Mouse (Mus musculus) kidney, adult 2 months (tissue): ENCODE measurements around the gene Bud23. TPM values are rescaled to one million over a fixed set of nuclear protein-coding genes. Genes with fewer than 3 reads are reported as not detected.
A peak's percentile ranks its signal among the peaks of the same experiment; 100 is the strongest.

Experiments
- DNase-seq: peaks from one replicate; pipeline ENCODE4 v3.0.0; 2021
- H3K27ac ChIP-seq: fragments of 200-500 bp; 2 replicates; pipeline ENCODE4 v1.5.1; 2012; ENCODE audit warnings: low read depth, low read length, control low read depth, inconsistent platforms; ENCODE audit not compliant: insufficient read depth
- H3K27me3 ChIP-seq: fragments of 200-500 bp; replicated peaks from 2 replicates; pipeline ENCODE4 v1.6.1; 2012; ENCODE audit warnings: mild to moderate bottlenecking, moderate library complexity, low read length, inconsistent platforms; ENCODE audit not compliant: control insufficient read depth, insufficient read depth
- H3K36me3 ChIP-seq: fragments of 200-500 bp; 2 replicates; pipeline ENCODE4 v1.6.1; 2012; ENCODE audit warnings: mild to moderate bottlenecking, moderate library complexity, low read length, inconsistent platforms; ENCODE audit not compliant: control insufficient read depth, insufficient read depth
- H3K4me1 ChIP-seq: fragments of 200-500 bp; 2 replicates; pipeline ENCODE4 v1.6.1; 2011; ENCODE audit warnings: low read length; ENCODE audit not compliant: control insufficient read depth, insufficient read depth
- H3K4me3 ChIP-seq: fragments of 200-500 bp; 2 replicates; pipeline ENCODE4 v1.5.1; 2011; ENCODE audit warnings: mild to moderate bottlenecking, low read depth, low read length, control low read depth; ENCODE audit not compliant: insufficient read depth
- CTCF ChIP-seq: fragments of 200-500 bp; conservative IDR thresholded peaks from 2 replicates; pipeline ENCODE4 v1.5.1; 2011; ENCODE audit warnings: low read depth, mild to moderate bottlenecking, control low read depth, low read length, moderate library complexity, mixed read lengths; ENCODE audit not compliant: insufficient read depth, insufficient read length
- POLR2A ChIP-seq: fragments of 200-500 bp; IDR thresholded peaks from one replicate; pipeline ENCODE4 v1.6.1; 2011; ENCODE audit warnings: low read depth, low read length, control low read depth
- WGBS: fragments of 180-500 bp; shearing (Covaris S2); methylation state at CpG from one replicate; pipeline ENCODE4 v1.1.7; 2018; 5-methylcytosine and 5-hydroxymethylcytosine counted together
- polyA plus RNA-seq: library from polyadenylated mRNA; depleted of rRNA; stranded (reverse); fragments of >200 nt; gene quantifications from 2 replicates; pipeline ENCODE4 v1.2.3, GENCODE M21; 2012

The Bud23 gene
- polyA plus RNA-seq, 1 experiment: 50.7 TPM

DNA sequence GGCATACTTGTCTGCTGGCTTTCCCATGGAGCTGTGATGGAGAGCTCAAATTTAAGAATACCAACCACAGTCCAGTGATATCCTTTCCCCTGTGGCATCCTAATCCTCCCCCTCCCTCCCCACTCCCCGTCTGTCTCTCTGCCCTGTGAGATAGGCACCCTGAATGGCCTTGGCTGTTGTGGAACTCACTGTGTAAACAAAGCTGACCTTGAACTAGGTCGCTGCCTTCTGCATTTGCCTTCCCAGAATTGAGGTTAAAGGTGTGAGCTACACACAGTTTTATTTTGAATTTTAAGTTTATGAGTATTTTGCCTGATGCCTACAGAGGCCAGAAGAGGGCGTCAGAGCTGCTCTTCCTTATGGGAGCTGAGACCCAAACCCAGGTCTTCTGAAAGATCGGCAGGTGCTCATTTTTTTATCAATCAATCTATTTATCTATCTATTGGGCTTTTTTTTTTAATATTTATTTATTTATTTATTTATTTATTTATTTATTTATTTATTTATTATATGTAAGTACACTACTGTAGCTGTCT is 48.5 kb downstream of the Bud23 start:
- WGBS: 43% methylated on average over 4 of the region's 4 CpGs
- Histone ChIP-seq H3K27ac (no peak overlapping the region), H3K4me3 (no peak overlapping the region), H3K27me3 (no peaks in the 10 kb centered on the region), H3K4me1 (peaks cover 1% of the 10 kb centered on the region; the same call in 1 of the 2 replicates), H3K36me3 (no peaks in the 10 kb centered on the region)
- peak; percentile 46 for DNase-seq
- TF ChIP-seq CTCF (peak; percentile 30; the same call in 1 of the 2 replicates), POLR2A (no peak)

DNA sequence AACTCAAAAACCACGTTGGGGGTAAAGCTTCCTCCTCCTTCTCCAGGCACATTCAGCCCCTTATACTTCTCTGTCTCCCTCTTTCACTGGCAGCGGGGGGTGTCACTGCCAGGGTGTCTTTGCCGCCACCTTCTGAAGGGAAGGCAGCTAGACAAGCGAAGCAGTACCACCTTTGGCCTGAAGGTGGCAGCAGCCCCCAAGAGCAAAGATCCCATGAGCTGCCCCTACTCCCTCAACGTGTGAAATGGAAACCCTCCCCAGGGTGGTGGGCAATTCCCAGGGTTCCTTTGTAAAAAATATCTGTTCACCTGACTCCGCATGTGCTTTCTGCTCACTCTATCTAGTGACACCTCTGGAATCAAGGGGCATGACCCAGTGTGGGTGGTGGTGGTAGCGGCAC is 49.3 kb downstream of the Bud23 start:
- TF ChIP-seq CTCF (peak; percentile 95), POLR2A (no peak)
- DNase-seq: peak; percentile 86
- Histone ChIP-seq H3K27ac (no peak overlapping the region), H3K4me1 (peaks cover 5% of the 10 kb centered on the region; the same call in 1 of the 2 replicates), H3K27me3 (no peaks in the 10 kb centered on the region), H3K36me3 (no peaks in the 10 kb centered on the region), H3K4me3 (no peak overlapping the region)
- WGBS: 9% methylated on average over 7 of the region's 7 CpGs

DNA sequence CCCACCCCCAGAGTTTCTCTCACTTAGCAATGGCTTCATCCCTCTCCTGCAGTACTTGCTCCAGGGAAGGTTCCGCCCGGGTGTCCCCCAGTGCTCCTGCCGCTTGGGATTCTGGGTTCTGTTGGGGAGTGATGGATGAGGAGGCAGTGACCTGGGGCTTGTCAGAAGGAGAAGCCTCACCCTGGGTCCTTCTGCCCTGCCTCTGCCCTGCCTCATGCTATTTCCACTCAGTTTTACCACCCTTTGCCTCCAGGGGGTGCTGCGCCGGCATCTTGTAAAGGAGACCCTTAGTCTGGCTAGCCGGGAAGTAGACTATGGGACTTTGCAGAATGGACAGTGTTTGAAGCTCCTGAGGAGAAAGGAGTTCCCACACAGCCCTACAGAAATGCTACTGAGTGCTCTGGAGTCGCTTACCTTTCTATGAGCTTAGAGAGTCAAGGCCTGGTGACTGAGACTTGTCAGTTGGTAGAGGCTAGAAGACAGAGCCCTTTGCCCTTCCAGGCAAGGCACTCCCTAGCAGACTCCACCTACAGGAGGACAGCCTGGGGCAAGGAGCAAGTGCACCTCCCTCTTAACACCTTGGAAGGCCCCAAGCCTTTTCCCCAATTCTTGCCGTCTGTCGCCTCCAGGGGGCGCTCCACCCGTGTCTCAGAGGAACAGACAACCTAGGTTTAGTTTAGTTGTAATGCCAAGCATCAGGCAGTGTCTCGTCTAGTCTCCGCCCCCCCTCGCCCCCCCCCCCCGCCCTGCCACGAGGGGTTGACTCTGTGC is 51.9 kb downstream of the Bud23 start:
- peak; percentile 91 for DNase-seq
- Histone ChIP-seq H3K36me3 (no peaks in the 10 kb centered on the region), H3K27ac (peak overlapping the region; percentile 40; the same call in 1 of the 2 replicates), H3K27me3 (no peaks in the 10 kb centered on the region), H3K4me3 (peak overlapping the region; percentile 9; the same call in 1 of the 2 replicates), H3K4me1 (peaks cover 9% of the 10 kb centered on the region; the same call in 1 of the 2 replicates)
- TF ChIP-seq POLR2A (no peak), CTCF (peak; percentile 74)
- WGBS: 9% methylated on average over 16 of the region's 16 CpGs

DNA sequence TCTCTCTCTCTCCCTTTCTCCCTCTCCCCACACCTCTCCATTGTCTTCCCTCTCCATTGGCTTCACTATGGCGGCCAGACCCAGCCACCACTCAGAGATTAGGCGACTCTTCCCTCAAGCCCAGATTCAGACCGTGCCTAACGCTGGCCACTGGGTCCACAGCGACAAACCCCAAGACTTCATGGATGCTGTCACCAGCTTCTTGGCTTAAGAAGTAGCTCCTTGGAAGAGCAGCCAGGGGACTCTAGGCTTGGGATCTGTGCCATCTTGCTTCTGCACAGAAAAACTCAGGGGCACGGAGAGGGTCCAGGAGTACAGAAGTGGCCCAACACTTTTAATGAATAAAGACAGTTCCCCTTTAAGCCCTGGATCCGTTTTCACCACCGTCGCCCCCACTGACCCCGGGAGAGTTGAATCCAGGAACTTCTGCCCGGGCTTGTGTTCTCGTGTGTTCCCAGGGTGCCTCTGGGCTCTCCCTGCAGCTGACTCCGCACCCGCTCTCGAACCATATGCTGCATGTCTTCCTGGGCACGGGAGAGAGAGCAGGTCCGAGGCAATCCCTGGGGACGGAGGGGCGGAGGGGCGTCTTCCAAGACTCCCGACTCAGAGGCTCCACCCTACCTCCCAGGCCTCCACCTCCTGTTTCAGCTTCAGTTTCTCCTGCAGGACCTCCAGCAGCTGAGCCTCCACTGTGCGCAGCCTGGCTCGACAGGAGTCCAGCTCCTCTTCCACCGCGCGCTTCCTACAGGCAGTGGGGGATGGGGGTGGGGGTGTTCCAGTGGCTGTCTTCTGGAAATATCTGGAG is 52.7 kb downstream of the Bud23 start:
- Histone ChIP-seq H3K27ac (no peak overlapping the region; the same call in 1 of the 2 replicates), H3K4me1 (peaks cover 9% of the 10 kb centered on the region; the same call in 1 of the 2 replicates), H3K36me3 (no peaks in the 10 kb centered on the region), H3K27me3 (no peaks in the 10 kb centered on the region), H3K4me3 (peak overlapping the region; percentile 9)
- WGBS: 51% methylated on average over 26 of the region's 26 CpGs
- no peak for DNase-seq
- no peak for TF ChIP-seq POLR2A
- no peak for TF ChIP-seq CTCF

DNA sequence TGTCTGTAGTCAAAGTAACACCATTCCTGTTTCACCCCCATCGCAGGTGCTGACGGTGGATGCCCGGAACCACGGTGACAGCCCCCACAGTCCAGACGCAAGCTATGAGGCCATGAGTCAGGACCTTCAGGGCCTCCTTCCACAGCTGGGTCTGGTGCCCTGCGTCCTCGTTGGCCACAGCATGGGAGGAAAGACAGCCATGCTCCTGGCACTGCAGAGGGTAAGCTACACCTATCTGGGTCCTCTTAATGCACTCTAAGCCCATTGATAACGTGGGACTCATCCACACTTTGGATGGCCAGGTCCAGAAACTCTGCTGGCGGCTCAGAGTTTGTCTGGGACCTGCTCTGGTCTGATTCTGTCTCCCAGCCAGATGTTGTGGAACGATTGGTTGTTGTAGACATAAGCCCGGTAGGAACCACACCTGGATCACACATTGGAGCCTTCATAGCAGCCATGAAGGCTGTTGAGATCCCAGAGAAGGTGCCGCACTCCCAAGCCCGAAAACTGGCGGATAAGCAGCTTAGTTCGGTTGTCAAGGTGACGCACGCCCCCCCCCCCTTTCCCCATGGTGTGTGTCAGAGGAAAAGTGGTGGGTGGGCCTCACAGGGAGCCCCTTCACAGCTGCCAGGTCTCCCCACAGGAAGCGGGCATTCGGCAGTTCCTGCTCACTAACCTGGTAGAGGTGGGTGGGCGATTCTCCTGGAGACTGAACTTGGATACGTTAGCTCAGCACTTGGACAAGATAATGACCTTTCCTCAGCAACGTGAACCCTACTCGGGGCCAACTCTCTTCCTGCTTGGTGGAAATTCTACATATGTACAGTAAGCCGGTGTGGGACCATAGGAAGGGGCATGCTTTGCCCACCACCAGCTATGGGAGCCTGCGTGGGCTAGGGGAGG is 53.7 kb downstream of the Bud23 start:
- Histone ChIP-seq H3K27me3 (no peaks in the 10 kb centered on the region), H3K36me3 (no peaks in the 10 kb centered on the region), H3K27ac (no peak overlapping the region), H3K4me1 (peaks cover 9% of the 10 kb centered on the region; the same call in 1 of the 2 replicates), H3K4me3 (no peak overlapping the region)
- no peak for TF ChIP-seq POLR2A
- no peak for TF ChIP-seq CTCF
- no peak for DNase-seq
- WGBS: 81% methylated on average over 25 of the region's 25 CpGs

DNA sequence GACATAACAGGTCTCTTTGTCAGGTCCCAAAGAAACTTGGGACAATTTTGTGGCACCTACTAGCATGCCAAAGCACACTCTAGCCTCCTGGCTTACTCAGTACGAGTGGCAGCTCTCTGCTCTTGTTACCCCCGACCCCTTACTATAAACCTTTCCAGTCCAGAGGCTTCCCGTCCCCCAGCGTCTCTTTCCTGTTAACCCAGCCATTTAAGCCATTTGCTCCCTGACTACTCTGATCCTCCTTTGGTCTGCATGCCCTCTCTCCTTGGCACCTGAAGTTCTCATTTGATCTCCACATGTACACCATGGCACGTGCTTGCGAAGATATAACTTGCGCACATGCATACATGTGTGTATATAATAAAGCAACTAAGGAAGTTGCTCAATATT is 54.4 kb downstream of the Bud23 start:
- peaks cover 9% of the 10 kb centered on the region; the same call in 1 of the 2 replicates for H3K4me1 ChIP-seq
- 40% methylated on average over 7 of the region's 7 CpGs for WGBS
- no peak for DNase-seq
- TF ChIP-seq POLR2A: no peak
- no peak for TF ChIP-seq CTCF
- no peaks in the 10 kb centered on the region for H3K36me3 ChIP-seq
- H3K27me3 ChIP-seq: no peaks in the 10 kb centered on the region
- H3K4me3 ChIP-seq: peak overlapping the region; percentile 90
- peak overlapping the region; percentile 67 for H3K27ac ChIP-seq
